Mouse (Mus musculus) gastrocnemius, adult 2 months (tissue): ENCODE data around the gene Kcnh6. TPM values are rescaled to one million over a fixed set of nuclear protein-coding genes. Genes with fewer than 3 reads are reported as not detected.
"Not testable (repeated sequence)": the region's sequence is repeated elsewhere in the genome, so short reads cannot be mapped to it uniquely, and the experiment has no call there.

ENCODE experiments used
- DNase-seq: peaks from one replicate; pipeline ENCODE4 v3.0.0; 2022
- H3K27ac ChIP-seq: fragments of 200-600 bp; 2 replicates; pipeline ENCODE4 v1.8.1; 2022; ENCODE audit warnings: mild to moderate bottlenecking
- H3K4me3 ChIP-seq: fragments of 200-600 bp; 2 replicates; pipeline ENCODE4 v1.8.1; 2022; ENCODE audit warnings: mild to moderate bottlenecking, moderate library complexity
- CTCF ChIP-seq: fragments of 200-600 bp; IDR thresholded peaks from 2 replicates; pipeline ENCODE4 v1.8.1; 2022; ENCODE audit warnings: antibody characterized with exemption, mild to moderate bottlenecking, moderate library complexity
- intact Hi-C: fragments of 180-260 bp; cut with DNase I; formaldehyde crosslinking; loops from one replicate; pipeline ENCODE4 v1.15.1; 2025
- total RNA-seq, 2 experiments: library from RNA; stranded (reverse); gene quantifications; 2 replicates each; pipeline ENCODE4 v1.2.3; 2021

Gene Kcnh6
- total RNA-seq, 2 experiments from 2014 or later = not detected

GRCm38 (mm10) chr11:106025774-106026173 is 17.9 kb downstream of the Kcnh6 start:
- Histone ChIP-seq H3K4me3 (no peak overlapping the region), H3K27ac (no peak overlapping the region)
- intact Hi-C loops = loop anchor here (2.0 to 10.0 kb wide), 2 partner anchors 51 to 99 kb away; no protein-coding TSS in a partner anchor
- TF ChIP-seq CTCF = no peak
- DNase-seq = no peak

GRCm38 (mm10) chr11:106026465-106027151 is 18.7 kb downstream of the Kcnh6 start:
- intact Hi-C loops = loop anchor here (2.0 to 10.0 kb wide), 2 partner anchors 52 to 100 kb away; no protein-coding TSS in a partner anchor
- no peak overlapping the region for H3K4me3 ChIP-seq
- peak; percentile 76 for DNase-seq
- TF ChIP-seq CTCF = peak; percentile 87
- no peak overlapping the region for H3K27ac ChIP-seq

- H3K27ac ChIP-seq = no peak overlapping the region
- no peak for DNase-seq
- no peak for TF ChIP-seq CTCF
- intact Hi-C loops = loop anchor here (2.0 to 10.0 kb wide), 2 partner anchors 53 to 101 kb away; no protein-coding TSS in a partner anchor
- H3K4me3 ChIP-seq = no peak overlapping the region
Observed at GRCm38 (mm10) chr11:106027607-106028006, 19.7 kb downstream of the Kcnh6 start.

GRCm38 (mm10) chr11:106032074-106032473 is 24.1 kb downstream of the Kcnh6 start:
- H3K4me3 ChIP-seq = peak overlapping the region; percentile 69
- intact Hi-C loops, H3K27ac ChIP-seq, DNase-seq: not testable (repeated sequence)

GRCm38 (mm10) chr11:106033491-106033919 is 25.6 kb downstream of the Kcnh6 start:
- Histone ChIP-seq H3K27ac (peak overlapping the region; percentile 84), H3K4me3 (peak overlapping the region; percentile 57)
- DNase-seq = no peak
- TF ChIP-seq CTCF = no peak
- intact Hi-C loops = no loop called here

GRCm38 (mm10) chr11:106034986-106035385 is 27.1 kb downstream of the Kcnh6 start:
- no peak for TF ChIP-seq CTCF
- H3K27ac ChIP-seq = no peak overlapping the region
- H3K4me3 ChIP-seq = no peak overlapping the region
- intact Hi-C loops = loop anchor here (5.0 kb wide), 1 partner anchor 42 kb away; no protein-coding TSS in a partner anchor
- DNase-seq = no peak

GRCm38 (mm10) chr11:106036548-106037417 is 28.9 kb downstream of the Kcnh6 start, which contains the start of gene Dcaf7:
Dcaf7 (plus strand) TSS chr11:106036872.
- intact Hi-C loops = loop anchor here (5.0 kb wide), 1 partner anchor 41 kb away; no protein-coding TSS in a partner anchor
- H3K27ac ChIP-seq = peak within 1 kb of the TSS; percentile 93
- DNase-seq = peak; percentile 97
- no peak for TF ChIP-seq CTCF
- peak within 1 kb of the TSS; percentile 99 for H3K4me3 ChIP-seq

GRCm38 (mm10) chr11:106037418-106037751 is 29.5 kb downstream of the Kcnh6 start:
- Histone ChIP-seq H3K27ac (peak overlapping the region; percentile 93), H3K4me3 (peak overlapping the region; percentile 99)

GRCm38 (mm10) chr11:106044349-106044748 is 36.4 kb downstream of the Kcnh6 start:
- DNase-seq = no peak
- TF ChIP-seq CTCF = no peak
- intact Hi-C loops = no loop called here
- Histone ChIP-seq H3K27ac (no peak overlapping the region), H3K4me3 (no peak overlapping the region)

More at GRCm38 (mm10) chr11:106037418-106037751, 29.5 kb downstream of the Kcnh6 start:
- DNase-seq = no peak
- intact Hi-C loops = loop anchor here (5.0 kb wide), 1 partner anchor 40 kb away; no protein-coding TSS in a partner anchor
- no peak for TF ChIP-seq CTCF

- DNase-seq = no peak
- Histone ChIP-seq H3K27ac (no peak overlapping the region), H3K4me3 (no peak overlapping the region)
- TF ChIP-seq CTCF = no peak
- intact Hi-C loops = no loop called here
Observed at GRCm38 (mm10) chr11:106045256-106045655, 37.3 kb downstream of the Kcnh6 start.

- H3K4me3 ChIP-seq = no peak overlapping the region
- H3K27ac ChIP-seq = no peak overlapping the region
- TF ChIP-seq CTCF = no peak
- no peak for DNase-seq
- intact Hi-C loops = no loop called here
Observed at GRCm38 (mm10) chr11:106045780-106046179, 37.9 kb downstream of the Kcnh6 start.

GRCm38 (mm10) chr11:106046584-106046983 is 38.7 kb downstream of the Kcnh6 start:
- Histone ChIP-seq H3K4me3 (no peak overlapping the region), H3K27ac (no peak overlapping the region)
- no peak for TF ChIP-seq CTCF
- DNase-seq = no peak
- intact Hi-C loops = no loop called here

GRCm38 (mm10) chr11:106053921-106054320 is 46.0 kb downstream of the Kcnh6 start:
- intact Hi-C loops = no loop called here
- no peak for DNase-seq
- TF ChIP-seq CTCF = no peak
- H3K4me3 ChIP-seq = no peak overlapping the region
- no peak overlapping the region for H3K27ac ChIP-seq
